Mouse (Mus musculus) stomach, postnatal 0 days (tissue): ENCODE data around the gene Serhl.

Experiments used
- CTCF ChIP-seq: IDR thresholded peaks from 2 replicates; pipeline ENCODE4 v1.5.1; 2016; ENCODE audit warnings: antibody characterized with exemption, low read depth, mild to moderate bottlenecking, moderate library complexity
- EP300 ChIP-seq: optimal IDR thresholded peaks from 2 replicates; pipeline ENCODE3; 2016; ENCODE audit warnings: antibody characterized with exemption

DNA sequence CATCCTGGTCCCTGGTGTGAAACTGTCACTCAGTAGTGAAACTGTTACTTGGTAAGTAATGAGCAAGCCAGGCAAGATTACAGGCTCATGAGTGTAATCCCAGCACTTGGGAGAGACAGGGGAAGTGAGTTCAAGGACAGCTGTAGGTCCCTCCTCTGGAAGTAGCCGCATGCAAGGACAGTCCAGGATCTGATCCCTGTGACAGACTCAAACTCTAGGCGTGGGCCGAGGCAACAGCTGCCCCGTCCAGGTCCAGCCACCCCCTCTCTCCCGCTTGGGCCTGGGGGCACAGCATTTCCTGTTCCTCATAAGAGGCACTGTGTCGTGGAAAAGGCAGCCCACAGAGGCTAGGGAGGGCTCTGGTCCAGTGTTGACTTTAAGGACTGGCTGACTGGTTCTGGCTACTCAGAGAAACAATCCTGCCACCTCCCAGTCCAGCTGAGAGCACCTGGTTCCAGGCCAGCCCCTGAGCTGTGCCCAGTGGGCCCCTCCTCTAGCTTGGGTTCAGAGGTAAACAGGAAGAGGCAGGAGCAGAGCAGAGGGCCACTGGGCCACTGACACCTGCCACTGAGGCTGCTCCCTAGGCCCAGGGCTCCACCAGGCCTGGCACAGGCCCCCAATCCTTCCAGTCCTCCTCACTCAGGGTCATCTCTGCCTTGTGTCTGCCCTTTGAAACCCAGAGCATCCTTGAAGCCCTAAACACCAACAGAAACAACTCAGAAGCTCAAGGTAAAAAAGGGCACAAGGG, 66.5 kb downstream of the Serhl start:
- TF ChIP-seq CTCF (no peak), EP300 (no peak)
